Mouse (Mus musculus): ENCODE measurements at regions not wholly inside any gene's neighbourhood (a gene's known extent, or its start where the extent isn't known, plus 50 kb on each side); places are given as distances from the start of the nearest gene placed in this dataset.
"Not testable (repeated sequence)": the region's sequence is repeated elsewhere in the genome, so short reads cannot be mapped to it uniquely, and the experiment has no call there.

DNA sequence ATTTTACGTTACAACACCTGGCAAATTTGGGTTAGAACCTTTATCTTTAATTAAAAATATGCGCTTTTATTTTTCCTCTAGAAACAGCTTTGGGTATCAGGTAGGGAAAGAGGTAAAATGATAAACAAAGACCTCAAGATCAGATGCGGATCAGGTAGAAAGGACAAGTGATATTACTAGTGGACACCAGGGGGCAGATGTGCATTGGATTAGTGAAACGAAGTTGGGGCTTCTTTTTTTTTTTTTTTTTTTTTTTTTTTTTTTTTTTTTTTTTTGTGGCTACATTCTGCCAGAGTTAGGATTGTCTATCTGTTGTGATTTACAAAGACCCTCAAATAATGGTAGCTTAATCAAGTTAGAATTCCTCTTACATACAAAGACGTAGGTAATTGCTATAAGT lies 153.8 kb downstream of the Cd109 start:
- DNase-seq = peak; percentile 8 to 51
- intact Hi-C loops (cut with DNase I) = no loop called here

DNA sequence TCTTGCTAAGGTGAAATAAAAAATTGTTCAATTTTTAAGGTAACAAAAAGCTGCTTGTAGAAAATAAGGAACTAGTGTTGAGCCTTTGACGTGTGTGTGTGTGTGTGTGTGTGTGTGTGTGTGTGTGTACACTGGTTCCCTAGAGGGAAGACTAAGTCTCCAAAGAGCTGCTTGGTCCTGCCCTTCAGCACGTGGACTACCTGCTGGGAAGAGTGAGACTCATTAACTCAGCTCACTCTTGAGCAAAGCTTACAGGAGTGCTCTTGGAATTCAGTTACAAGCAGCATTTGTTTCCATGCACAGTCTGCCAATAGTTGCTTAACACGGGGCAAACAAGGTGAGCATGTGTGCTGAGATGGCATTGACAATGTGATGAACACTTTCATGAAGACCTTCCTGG lies 158.6 kb downstream of the Cd109 start:
- no peak for DNase-seq
- intact Hi-C loops (cut with DNase I) = loop anchor here (10.0 kb wide), 1 partner anchor 1251 kb away; no protein-coding TSS in a partner anchor

DNA sequence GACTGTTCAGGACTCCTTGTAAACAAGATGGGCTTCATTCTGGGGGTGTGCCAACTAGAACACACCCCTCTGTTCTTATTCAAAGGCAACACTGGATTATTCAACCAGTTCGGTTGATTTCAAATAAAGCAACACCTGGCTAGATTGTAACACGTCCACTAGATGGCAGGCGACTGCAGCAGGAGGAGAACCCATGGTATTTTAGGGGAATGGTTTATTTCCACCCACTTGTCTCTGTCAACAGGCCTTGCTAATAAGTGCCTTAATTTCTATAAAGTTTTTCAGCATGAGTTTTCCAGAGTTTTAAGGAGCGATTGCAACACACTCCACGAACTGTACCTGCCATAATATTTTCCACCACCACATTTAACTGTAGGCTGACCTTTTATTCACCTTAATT lies 160.1 kb downstream of the Cd109 start:
- intact Hi-C loops (cut with DNase I) = loop anchor here (1.0 to 10.0 kb wide), 2 partner anchors 946 to 1249 kb away; no protein-coding TSS in a partner anchor
- DNase-seq = peak; percentile 40 to 67

DNA sequence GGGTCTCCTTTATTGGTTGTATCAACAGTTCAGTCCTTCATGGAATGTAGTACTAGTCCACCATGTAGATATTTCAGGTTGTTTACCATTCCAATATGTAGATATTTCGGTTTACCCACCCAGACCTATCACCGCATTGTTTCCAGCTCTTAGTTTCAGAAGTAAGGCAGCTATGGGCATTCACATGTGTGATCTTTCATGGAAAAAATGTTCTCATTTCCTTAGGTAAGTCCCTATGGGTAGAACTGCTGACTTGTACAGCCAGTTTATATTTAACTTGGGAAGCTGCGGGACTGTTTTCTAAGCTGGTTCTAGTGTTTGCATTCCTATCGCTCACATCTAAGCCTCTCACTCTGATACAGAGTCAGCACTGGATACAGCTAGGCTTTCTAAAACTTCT lies 165.2 kb downstream of the Cd109 start:
- intact Hi-C loops (cut with DNase I) = loop anchor here (10.0 kb wide), 1 partner anchor 324 kb away; no protein-coding TSS in a partner anchor
- no peak for DNase-seq

DNA sequence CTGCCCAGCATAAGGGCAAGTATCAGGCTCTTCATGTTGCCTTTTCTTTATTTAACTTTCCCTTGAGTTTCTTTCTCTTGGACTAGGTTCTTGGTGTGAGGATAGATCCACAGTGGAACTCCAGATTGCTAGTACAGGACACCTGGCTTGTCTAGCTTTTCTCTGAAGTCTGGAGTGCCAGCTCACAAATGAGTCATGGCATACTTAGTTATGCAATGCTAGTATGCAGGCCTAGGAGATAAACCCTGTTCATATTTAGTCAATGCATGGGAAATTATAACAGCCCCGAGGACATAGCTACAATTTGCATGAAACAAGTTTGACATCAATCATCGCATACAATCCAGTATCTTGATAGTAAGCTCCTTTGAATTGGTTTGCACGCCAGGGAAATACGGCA lies 167.0 kb downstream of the Cd109 start:
- intact Hi-C loops (cut with DNase I) = loop anchor here (10.0 kb wide), 1 partner anchor 323 kb away; no protein-coding TSS in a partner anchor
- DNase-seq = no peak

DNA sequence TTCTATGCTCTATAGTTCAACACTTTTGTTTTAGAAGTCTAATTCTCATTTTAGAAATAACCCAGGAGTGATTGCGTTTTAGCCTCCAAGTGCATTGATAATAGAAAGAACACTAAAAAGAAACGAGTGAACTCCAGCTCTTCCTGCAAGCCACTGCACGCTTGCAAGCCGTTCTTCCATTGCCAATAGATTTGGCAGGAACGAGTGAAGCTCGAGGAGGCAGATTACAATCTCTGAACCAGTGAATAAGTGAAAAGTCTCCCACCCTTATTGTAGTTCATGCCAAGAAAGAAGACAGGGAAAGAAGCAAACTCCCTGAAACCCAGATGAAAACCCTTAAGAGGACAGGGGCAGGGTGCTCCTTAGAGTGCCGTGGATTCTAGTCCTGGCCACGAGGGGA lies 167.5 kb downstream of the Cd109 start:
- DNase-seq = no peak
- intact Hi-C loops (cut with DNase I) = loop anchor here (10.0 kb wide), 1 partner anchor 322 kb away; no protein-coding TSS in a partner anchor

DNA sequence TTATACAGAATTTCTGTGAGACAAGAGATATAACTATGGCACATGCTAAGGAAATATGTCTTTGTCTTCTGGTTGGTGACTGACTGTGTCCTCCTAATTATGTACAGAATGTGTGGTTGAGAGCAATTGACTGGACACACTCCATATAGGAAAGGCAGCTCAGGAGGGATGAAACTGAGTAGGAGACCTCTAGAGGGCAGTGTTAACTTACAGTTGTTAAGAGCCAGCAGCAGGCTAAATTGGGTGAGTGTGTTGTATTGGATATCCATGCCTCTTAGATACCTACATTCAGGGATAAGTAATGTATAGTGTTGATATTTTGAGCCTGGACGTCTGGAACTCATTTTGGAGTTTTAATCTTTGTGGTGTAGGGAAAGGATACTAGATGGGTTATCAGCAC lies 172.5 kb downstream of the Cd109 start:
- DNase-seq = peak; percentile 48 to 62
- intact Hi-C loops (cut with DNase I) = loop anchor here (1.0 to 10.0 kb wide), 2 partner anchors 317 to 932 kb away; no protein-coding TSS in a partner anchor

DNA sequence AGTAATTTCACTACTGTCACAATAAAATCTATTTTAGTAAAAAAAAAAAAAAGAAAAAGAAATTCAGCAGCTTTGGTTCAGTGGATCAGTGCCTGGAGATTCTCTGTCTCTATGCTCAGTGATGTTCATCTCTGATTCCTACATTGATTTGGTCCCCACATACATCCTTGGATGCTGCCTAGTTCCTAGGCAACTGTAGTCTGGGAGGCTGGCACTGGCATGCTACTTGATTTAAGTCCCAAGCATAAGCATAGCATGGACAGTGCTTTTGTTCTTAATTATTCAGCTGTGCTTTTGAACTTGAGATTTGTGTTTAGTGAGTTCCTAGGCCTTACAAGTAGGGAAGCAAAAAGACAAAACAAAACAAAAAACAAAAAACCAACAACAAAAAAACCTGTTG lies 174.4 kb downstream of the Cd109 start:
- intact Hi-C loops (cut with DNase I) = loop anchor here (10.0 kb wide), 1 partner anchor 315 kb away; no protein-coding TSS in a partner anchor
- DNase-seq = no peak

DNA sequence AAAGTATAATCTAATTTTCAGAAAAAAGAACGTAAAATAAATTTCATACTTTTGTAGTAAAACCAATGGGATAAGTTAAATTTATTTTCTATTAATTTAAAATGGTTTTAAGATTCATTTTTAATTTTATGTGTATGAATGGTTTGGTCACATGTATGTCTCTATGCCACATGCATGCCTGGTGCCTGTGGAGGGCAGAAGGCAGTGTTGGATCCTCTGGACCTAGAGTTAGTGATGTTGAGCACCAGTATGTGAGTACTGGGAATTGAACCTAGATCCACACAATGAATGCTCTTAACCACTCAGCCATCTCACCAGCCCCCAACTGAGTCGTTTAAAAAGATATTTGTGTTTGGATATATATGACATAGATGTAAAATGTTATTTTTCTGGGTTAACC lies 174.8 kb downstream of the Cd109 start:
- DNase-seq = no peak
- intact Hi-C loops (cut with DNase I) = no loop called here

DNA sequence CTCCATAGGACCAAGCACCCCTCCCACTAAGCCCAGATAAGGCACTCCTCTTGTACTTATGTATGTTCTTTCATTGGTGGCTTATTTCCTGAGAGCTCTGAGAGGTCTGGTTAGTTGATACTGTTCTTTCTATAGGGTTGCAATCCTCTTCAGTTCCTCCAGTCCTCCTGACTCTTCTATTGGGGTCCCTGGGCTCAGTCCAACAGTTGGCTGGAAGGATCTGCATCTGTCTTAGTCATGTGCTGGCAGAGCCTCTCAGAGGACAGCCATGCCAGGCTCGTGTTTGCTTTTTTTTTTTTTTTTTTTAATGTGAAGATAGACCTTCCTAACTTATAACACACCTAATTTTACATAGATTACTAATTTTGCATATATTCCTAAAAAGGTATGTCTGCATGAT lies 180.5 kb downstream of the Cd109 start:
- no peak for DNase-seq
- intact Hi-C loops (cut with DNase I) = no loop called here

DNA sequence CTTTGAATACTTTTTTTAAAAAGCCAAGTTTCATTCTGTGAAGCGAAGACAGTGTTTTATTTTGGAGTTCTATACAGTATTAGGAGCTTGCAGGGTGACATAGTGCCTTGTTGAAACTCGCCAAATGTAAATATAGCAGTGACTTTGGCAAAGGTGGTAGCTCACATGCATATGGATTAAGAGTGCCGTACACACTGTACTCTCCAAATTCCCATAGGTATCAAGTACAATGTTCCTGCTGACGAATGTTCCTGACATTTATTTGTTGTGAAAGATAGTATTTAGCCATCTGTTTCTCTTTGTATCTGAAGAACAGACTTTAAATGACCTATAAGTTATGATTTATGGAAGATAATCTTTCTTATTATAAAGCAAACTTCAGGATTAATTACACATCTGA lies 201.9 kb downstream of the Cd109 start:
- intact Hi-C loops (cut with DNase I) = no loop called here
- no peak for DNase-seq

DNA sequence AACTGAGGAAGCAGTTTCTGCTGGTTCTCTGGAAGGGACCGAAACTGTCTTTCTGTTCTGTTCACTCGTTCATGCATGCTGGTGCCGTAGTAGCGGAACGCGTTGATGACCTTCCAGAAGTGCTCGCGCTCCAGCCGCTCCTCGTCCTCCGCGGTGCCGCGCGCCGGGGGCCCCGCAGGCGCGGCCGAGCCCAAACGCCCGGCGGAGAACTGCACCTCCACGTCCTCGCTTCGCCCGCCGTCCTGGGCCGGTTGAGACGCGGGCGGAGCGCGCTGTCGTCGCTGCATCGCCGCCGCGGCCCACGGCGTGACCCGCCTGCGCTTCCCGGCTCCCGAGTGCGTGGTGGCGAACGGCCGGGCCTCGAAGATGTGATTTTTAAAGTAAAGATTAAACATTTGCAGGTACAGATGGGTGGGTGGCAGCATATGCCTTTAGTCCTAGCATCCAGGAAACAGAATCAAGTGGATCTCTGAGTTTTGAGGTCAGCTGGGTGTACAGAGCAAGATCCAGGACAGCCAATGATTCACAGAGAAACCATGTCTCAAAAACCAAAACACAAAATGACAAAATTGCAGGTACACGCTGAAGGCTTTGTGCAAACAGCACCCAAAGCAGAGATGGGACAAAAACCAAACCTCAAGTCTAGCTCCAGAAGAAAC lies 206.3 kb downstream of the Cd109 start:
- intact Hi-C loops (cut with DNase I) = not testable (repeated sequence)
- DNase-seq = peak; percentile 27 to 29

DNA sequence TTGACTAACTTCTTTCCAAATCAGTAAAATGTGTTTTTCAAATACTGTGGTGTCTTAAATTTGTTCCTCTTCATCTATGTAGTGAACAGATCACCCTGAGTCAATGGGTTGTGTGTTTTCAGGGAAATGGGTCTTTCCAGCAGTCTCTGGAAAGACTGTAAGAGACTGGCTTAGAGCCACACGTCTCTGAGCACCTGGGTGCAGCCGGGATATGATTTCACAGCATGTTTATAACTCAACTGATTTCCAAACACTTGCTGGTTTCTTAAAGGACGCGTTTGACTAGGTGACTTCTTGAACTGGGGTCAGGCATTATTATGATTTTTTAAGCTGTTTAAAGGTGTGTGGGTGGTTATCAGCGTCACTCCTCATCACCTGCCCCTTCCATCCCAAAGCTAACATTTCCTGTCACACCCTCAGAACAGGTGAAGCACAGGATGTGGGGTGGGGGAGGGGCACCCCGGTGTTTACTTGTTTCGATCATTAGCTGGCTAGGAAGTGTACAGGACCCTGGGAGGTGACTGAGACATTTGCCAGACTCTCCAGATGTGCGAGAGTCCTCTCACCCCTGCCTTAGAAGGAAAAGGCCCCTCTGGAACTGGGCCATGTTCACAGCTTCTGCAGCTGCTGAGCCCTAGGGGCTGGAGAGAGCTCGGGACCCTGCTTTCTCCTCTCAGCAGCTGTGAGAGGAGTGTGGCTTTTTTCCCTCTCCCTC lies 229.8 kb downstream of the Cd109 start:
- peak; percentile 22 to 33 for DNase-seq
- intact Hi-C loops (cut with DNase I) = no loop called here

DNA sequence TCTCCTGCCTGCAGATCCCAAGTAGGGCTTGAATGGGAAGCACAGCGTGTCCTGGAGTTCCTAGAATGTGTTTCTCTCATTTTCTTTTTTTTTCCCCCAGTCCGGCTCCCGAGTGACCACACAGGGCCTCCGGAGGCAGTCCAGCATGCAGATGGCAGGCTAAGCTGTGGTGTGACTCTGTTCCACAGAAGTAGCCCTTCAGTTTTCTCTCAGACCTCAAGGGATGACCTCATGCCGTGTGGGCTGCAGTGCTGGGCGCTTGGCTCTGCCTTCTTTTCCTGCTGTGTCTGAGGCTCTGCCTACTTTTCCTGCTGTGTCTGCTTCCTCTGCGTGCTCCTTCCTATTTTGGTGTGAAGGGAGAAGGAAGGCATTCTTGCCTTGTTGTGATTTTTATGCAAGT lies 230.8 kb downstream of the Cd109 start:
- intact Hi-C loops (cut with DNase I) = no loop called here
- DNase-seq = peak; percentile 7 to 18

DNA sequence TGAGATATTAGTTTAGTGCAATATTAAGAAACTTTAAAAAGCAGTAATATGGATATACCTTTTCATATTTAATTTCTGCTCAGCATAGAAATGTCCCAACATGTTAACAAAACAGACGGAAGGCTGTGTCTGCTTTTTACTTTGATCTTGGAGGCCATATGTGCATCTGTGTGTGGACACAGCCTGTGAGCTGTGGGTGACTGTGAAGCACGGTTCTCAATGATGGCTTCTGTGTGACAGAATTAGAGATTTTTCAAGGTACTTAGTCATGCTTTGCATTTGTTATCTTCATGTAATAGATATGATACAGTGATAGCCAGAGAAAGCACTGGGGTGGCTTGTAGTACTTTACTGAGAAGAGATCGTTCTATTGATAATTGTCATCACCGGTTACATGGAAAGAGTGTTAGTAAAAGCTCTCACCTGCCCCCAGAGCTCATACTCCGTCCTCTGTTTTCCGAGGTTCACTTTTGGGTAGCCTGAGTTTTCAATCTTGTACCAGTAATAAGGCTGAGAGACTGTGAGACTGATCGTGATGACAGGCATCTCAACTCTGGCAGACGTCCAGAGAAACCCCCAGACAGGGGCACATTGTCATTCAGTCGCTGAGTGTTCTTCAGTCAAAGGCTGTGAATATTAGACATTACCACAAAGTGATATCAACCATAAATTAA lies 232.7 kb downstream of the Cd109 start:
- intact Hi-C loops (cut with DNase I) = no loop called here

DNA sequence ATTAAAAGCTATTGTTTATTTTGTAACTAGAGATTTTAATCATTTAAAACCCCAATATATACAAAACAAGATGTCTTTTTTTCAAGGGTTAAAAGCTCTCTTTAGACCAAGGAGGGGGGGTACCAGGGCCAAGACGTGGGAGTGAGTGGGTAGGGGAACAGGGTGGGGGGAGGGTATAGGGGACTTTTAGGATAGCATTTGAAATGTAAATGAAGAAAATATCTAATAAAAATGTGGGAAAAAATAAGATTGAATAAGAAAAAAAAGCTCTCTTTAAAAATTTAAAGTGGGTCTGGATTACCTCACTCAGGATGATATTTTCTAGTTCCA lies 233.2 kb downstream of the Cd109 start:
- DNase-seq; intact Hi-C loops (cut with DNase I): not testable (repeated sequence)

More for the DNA sequence above, 232.7 kb downstream of the Cd109 start:
- no peak for DNase-seq

DNA sequence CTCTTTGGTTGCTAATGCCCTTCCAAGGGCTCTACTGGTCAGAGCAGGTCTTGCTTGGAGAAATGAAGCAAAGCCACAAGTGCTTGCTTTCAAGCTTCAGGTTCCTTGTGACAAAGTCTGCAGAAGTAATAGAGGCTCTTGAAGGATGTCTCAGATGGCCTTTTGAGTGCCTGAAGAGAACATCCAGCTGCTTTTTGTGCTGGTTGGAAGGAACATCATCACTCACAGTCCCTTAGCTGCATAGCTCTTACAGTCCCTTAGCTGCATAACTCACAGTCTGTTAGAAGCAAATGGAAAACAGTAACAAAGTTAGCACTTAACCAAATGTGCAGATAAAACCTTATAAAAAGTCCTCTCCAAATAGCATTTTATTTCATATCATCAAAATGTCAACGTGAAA lies 241.6 kb downstream of the Cd109 start:
- DNase-seq = no peak

DNA sequence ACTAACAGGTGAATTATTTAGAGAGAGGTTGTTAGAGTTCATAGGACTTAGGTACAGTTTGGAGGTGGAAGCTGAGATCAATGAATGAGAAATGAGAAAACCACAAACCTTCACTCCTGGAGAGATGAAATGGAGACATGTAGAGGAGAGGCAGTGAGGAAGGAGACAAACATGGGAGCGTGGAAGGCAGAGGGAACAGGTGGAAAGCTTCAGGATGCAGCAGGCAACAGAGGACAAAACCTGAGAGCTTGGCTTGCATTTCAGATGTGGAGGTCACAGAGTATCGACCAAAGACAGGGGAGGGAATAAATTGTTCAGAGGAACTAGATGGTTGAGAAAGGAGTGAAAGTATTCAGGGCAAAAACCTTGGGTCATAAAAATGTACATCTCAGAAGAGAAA lies 244.6 kb downstream of the Cd109 start:
- no peak for DNase-seq
- intact Hi-C loops (cut with DNase I) = no loop called here

More for the DNA sequence above, 241.6 kb downstream of the Cd109 start:
- intact Hi-C loops (cut with DNase I) = no loop called here

DNA sequence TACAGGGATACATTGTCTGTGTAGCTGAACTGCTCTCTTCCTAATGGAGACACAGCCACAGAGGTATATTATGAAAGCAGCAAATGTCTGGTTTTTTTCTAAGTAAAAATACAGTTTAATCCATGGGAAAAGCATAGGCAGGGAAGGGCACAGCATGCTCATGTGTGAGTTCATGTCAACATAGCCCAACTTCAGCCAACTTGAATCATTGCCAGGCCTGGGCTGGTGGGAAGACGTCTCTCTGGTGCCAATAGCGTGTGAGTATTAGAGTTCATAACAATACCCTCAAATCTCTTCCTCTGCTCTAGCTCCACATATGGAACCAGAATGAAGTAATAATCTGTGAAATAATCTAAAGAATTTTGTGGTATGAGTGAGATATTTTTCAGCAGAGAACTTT lies 257.2 kb downstream of the Cd109 start:
- DNase-seq = peak in 1 of 2 experiments; percentile 10

DNA sequence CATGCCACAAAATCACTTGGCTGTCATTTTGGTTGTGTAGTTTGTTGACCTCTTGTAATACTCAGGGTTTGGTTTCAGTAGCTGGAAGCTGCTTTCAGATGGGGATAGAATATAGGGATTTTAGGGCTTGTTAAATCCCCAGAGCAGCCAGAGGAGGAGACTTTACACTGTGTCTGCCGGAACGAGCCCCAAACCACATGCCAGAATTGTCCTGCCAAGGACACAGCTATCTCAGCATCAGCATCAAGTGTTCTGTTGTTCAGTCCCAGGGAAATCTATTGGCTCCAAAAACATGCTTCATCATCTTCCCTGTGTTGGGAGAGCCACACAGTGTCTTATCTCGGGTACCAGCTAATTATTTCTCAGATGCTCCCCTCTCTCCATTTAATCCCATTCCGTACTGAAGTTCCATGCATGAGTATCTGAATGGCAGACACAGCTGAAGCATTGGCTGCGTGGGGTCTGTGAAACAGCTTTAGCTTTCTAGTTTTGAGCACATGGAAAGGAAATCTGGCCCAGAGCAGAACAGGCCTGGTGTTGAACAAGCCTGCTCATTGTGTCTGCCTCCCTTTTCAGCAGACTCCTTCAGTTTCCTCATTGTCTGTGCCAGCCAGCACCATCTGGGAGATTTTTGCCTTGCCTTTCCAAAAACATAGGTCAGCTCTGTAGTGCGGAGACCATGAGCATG lies 264.8 kb downstream of the Cd109 start:
- intact Hi-C loops (cut with DNase I) = no loop called here
- DNase-seq = peak in 1 of 2 experiments; percentile 6

More for the DNA sequence above, 257.2 kb downstream of the Cd109 start:
- intact Hi-C loops (cut with DNase I) = no loop called here
